Mouse (Mus musculus) heart, postnatal 0 days (tissue): ENCODE results near the gene Rpia.

Experiments used
- CTCF ChIP-seq: IDR thresholded peaks from 2 replicates; pipeline ENCODE4 v1.5.1; 2016; ENCODE audit warnings: antibody characterized with exemption, control low read depth, low read depth
- EP300 ChIP-seq: IDR thresholded peaks from 2 replicates; pipeline ENCODE4 v1.6.1; 2016; ENCODE audit warnings: antibody characterized with exemption, low read depth

DNA sequence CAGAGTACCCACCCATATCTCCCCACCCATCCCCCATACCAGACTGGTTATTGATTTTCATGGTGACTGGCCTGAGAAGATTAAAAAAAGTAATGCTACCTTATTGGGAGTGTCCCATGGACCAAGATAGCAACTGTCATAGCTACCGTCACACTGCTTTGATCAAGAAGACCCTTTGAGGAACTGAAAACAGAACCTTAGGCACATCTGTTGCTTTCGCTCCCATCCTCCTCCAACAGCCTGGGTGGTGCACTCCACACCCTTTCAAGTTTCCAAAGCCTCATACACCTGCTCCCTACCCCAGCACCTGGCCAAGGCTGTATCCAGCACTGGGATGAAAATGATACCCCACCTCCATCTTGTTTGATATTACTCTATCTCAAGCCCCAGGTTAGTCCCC, 56.5 kb downstream of the Rpia start:
- TF ChIP-seq CTCF (no peak), EP300 (no peak)
